Mouse (Mus musculus): Measurements from ENCODE around the gene Dspp.

Dspp gene

GRCm38 (mm10) chr5:104170412-104170811 is at the start of gene Dspp:
Gene Dspp, plus strand, starts transcription at chr5:104170712.
- DNase-seq (ENCODE audit: extremely low spot score, low read depth, low spot score), result no peak

- DNase-seq (ENCODE audit: extremely low spot score, low read depth, low spot score), result no peak
These were observed 46.4 kb upstream of the Dspp start for GRCm38 (mm10) chr5:104124016-104124658.

- no peak for DNase-seq (ENCODE audit: extremely low spot score, low read depth, low spot score)
These were observed 43.8 kb upstream of the Dspp start for GRCm38 (mm10) chr5:104126561-104127320.

GRCm38 (mm10) chr5:104127351-104127750 is 43.2 kb upstream of the Dspp start:
- DNase-seq (ENCODE audit: extremely low spot score, low read depth, low spot score), result no peak

GRCm38 (mm10) chr5:104128281-104129031 is 42.1 kb upstream of the Dspp start:
- DNase-seq (ENCODE audit: extremely low spot score, low read depth, low spot score), result no peak

GRCm38 (mm10) chr5:104130891-104131290 is 39.6 kb upstream of the Dspp start:
- no peak for DNase-seq (ENCODE audit: extremely low spot score, low read depth, low spot score)

- DNase-seq (ENCODE audit: extremely low spot score, low read depth, low spot score), result no peak
These were observed 39.0 kb upstream of the Dspp start for GRCm38 (mm10) chr5:104131544-104131943.

- no peak for DNase-seq (ENCODE audit: extremely low spot score, low read depth, low spot score)
These were observed 36.8 kb upstream of the Dspp start for GRCm38 (mm10) chr5:104133752-104134151.

- DNase-seq (ENCODE audit: extremely low spot score, low read depth, low spot score), result no peak
These were observed 32.5 kb upstream of the Dspp start for GRCm38 (mm10) chr5:104137920-104138541.

GRCm38 (mm10) chr5:104141067-104141466 is 29.4 kb upstream of the Dspp start:
- no peak for DNase-seq (ENCODE audit: extremely low spot score, low read depth, low spot score)

- no peak for DNase-seq (ENCODE audit: extremely low spot score, low read depth, low spot score)
These were observed 26.5 kb upstream of the Dspp start for GRCm38 (mm10) chr5:104144057-104144456.

- no peak for DNase-seq (ENCODE audit: extremely low spot score, low read depth, low spot score)
These were observed 21.2 kb upstream of the Dspp start for GRCm38 (mm10) chr5:104149349-104149748.

GRCm38 (mm10) chr5:104150196-104150595 is 20.3 kb upstream of the Dspp start:
- DNase-seq (ENCODE audit: extremely low spot score, low read depth, low spot score), result no peak

GRCm38 (mm10) chr5:104157701-104158100 is 12.8 kb upstream of the Dspp start:
- DNase-seq (ENCODE audit: extremely low spot score, low read depth, low spot score), result no peak

- no peak for DNase-seq (ENCODE audit: extremely low spot score, low read depth, low spot score)
These were observed 12.0 kb upstream of the Dspp start for GRCm38 (mm10) chr5:104158332-104159052.

- DNase-seq (ENCODE audit: extremely low spot score, low read depth, low spot score), result no peak
These were observed 9.9 kb upstream of the Dspp start for GRCm38 (mm10) chr5:104160581-104160980.

- DNase-seq (ENCODE audit: extremely low spot score, low read depth, low spot score), result no peak
These were observed 9.1 kb upstream of the Dspp start for GRCm38 (mm10) chr5:104161390-104161789.

- no peak for DNase-seq (ENCODE audit: extremely low spot score, low read depth, low spot score)
These were observed 7.0 kb upstream of the Dspp start for GRCm38 (mm10) chr5:104163536-104163935.

GRCm38 (mm10) chr5:104173094-104173493 is 2.6 kb downstream of the Dspp start:
- no peak for DNase-seq (ENCODE audit: extremely low spot score, low read depth, low spot score)

GRCm38 (mm10) chr5:104183743-104184142 is 13.2 kb downstream of the Dspp start:
- DNase-seq (ENCODE audit: extremely low spot score, low read depth, low spot score), result no peak

GRCm38 (mm10) chr5:104187281-104187680 is 16.8 kb downstream of the Dspp start:
- DNase-seq (ENCODE audit: extremely low spot score, low read depth, low spot score), result no peak

All from hindlimb bud, embryonic 11.5 days (tissue).